Mouse (Mus musculus) MEL (cell line): ENCODE measurements around the gene Pde8a. TPM values are rescaled to one million over a fixed set of nuclear protein-coding genes. Genes with fewer than 3 reads are reported as not detected.

Source experiments
- DNase-seq: peaks from one replicate; pipeline ENCODE4 v3.0.0; 2011; ENCODE audit warnings: low read depth, low spot score
- H3K27ac ChIP-seq: 2 replicates; pipeline ENCODE4 v1.5.1; 2012; ENCODE audit warnings: low read depth, mild to moderate bottlenecking, control low read depth, low read length, moderate library complexity; ENCODE audit not compliant: control insufficient read depth
- H3K27me3 ChIP-seq, 2 experiments: fragments of 150-350 bp in 1 of 2; sonication (generic) in 1 of 2; 2 replicates each; pipeline ENCODE4 v1.6.1; 2012; ENCODE audit warnings: low read length in 2 of 2, mild to moderate bottlenecking in 2 of 2, improper control_type of control experiment in 1 of 2, moderate library complexity in 1 of 2; ENCODE audit not compliant: insufficient read depth in 2 of 2, control insufficient read depth in 1 of 2
- H3K36me3 ChIP-seq, 2 experiments: 2 replicates each; pipeline ENCODE4 v1.6.1; 2012 to 2014; ENCODE audit warnings: low read length in 2 of 2, improper control_type of control experiment in 1 of 2, inconsistent platforms in 1 of 2, mild to moderate bottlenecking in 1 of 2; ENCODE audit not compliant: insufficient read depth in 2 of 2, control insufficient read depth in 1 of 2
- H3K4me1 ChIP-seq, 2 experiments: fragments of 150-350 bp in 1 of 2; sonication (generic) in 1 of 2; 2 replicates each; pipeline ENCODE4 v1.6.1; 2012; ENCODE audit warnings: low read length in 2 of 2, improper control_type of control experiment in 1 of 2, mild to moderate bottlenecking in 1 of 2; ENCODE audit not compliant: insufficient read depth in 2 of 2, control insufficient read depth in 1 of 2
- H3K4me3 ChIP-seq, 2 experiments: fragments of 150-350 bp in 1 of 2; sonication (generic) in 1 of 2; 2 replicates each; pipeline ENCODE4 v1.5.1; 2012; ENCODE audit warnings: low read depth in 2 of 2, low read length in 2 of 2, mild to moderate bottlenecking in 2 of 2, moderate library complexity in 2 of 2, control low read depth in 1 of 2, improper control_type of control experiment in 1 of 2; ENCODE audit not compliant: control insufficient read depth in 1 of 2, insufficient read depth in 1 of 2
- H3K79me2 ChIP-seq: 2 replicates; pipeline ENCODE4 v1.6.1; 2012; ENCODE audit warnings: mild to moderate bottlenecking, low read length, moderate library complexity; ENCODE audit not compliant: control insufficient read depth, poor library complexity, insufficient read depth
- H3K9ac ChIP-seq: 2 replicates; pipeline ENCODE4 v1.6.1; 2012; ENCODE audit warnings: low read depth, mild to moderate bottlenecking, control low read depth, low read length, moderate library complexity; ENCODE audit not compliant: control insufficient read depth, poor library complexity, severe bottlenecking
- H3K9me3 ChIP-seq: fragments of 150-350 bp; sonication (generic); replicated peaks from 2 replicates; pipeline ENCODE4 v1.6.1; 2012; ENCODE audit warnings: mild to moderate bottlenecking, low read length, improper control_type of control experiment, moderate library complexity; ENCODE audit not compliant: insufficient read depth
- BHLHE40 ChIP-seq: IDR thresholded peaks from 2 replicates; pipeline ENCODE4 v1.6.1; 2012; ENCODE audit warnings: low read depth, mild to moderate bottlenecking, inconsistent platforms, low read length, improper control_type of control experiment, borderline replicate concordance
- CHD2 ChIP-seq: IDR thresholded peaks from 2 replicates; pipeline ENCODE4 v1.6.1; 2011; ENCODE audit warnings: low read length, improper control_type of control experiment
- CTCF ChIP-seq, 3 experiments: IDR thresholded peaks in 2 of 3; conservative IDR thresholded peaks in 1 of 3; 2 replicates each; pipeline ENCODE4 v1.5.1; 2011 to 2012; ENCODE audit warnings: low read length in 3 of 3, low read depth in 2 of 3, mild to moderate bottlenecking in 2 of 3, improper control_type of control experiment in 1 of 3, inconsistent platforms in 1 of 3, mixed read lengths in 1 of 3, moderate library complexity in 1 of 3; ENCODE audit not compliant: control insufficient read depth in 1 of 3, insufficient read depth in 1 of 3, poor library complexity in 1 of 3, severe bottlenecking in 1 of 3
- ETS1 ChIP-seq: IDR thresholded peaks from 2 replicates; pipeline ENCODE4 v1.6.1; 2012; ENCODE audit warnings: low read depth, mild to moderate bottlenecking, inconsistent platforms, low read length, improper control_type of control experiment, moderate library complexity
- GABPA ChIP-seq: IDR thresholded peaks from 2 replicates; pipeline ENCODE4 v1.6.1; 2012; ENCODE audit warnings: low read depth, mild to moderate bottlenecking, inconsistent platforms, low read length, improper control_type of control experiment, moderate library complexity
- MAFK ChIP-seq: IDR thresholded peaks from 2 replicates; pipeline ENCODE4 v1.6.1; 2011; ENCODE audit warnings: low read depth, mild to moderate bottlenecking, low read length, improper control_type of control experiment, borderline replicate concordance
- MAX ChIP-seq: IDR thresholded peaks from 2 replicates; pipeline ENCODE4 v1.6.1; 2011; ENCODE audit warnings: low read length, improper control_type of control experiment
- MYB ChIP-seq: IDR thresholded peaks from 2 replicates; pipeline ENCODE4 v1.6.1; 2011; ENCODE audit warnings: mild to moderate bottlenecking, low read depth, low read length, improper control_type of control experiment
- MYC ChIP-seq: IDR thresholded peaks from 2 replicates; pipeline ENCODE4 v1.6.1; 2011; ENCODE audit warnings: low read depth, mild to moderate bottlenecking, low read length, improper control_type of control experiment, moderate library complexity
- NELFE ChIP-seq: IDR thresholded peaks from 2 replicates; pipeline ENCODE4 v1.6.1; 2011; ENCODE audit warnings: low read depth, low read length, improper control_type of control experiment
- NRF1 ChIP-seq: IDR thresholded peaks from 2 replicates; pipeline ENCODE4 v1.6.1; 2014; ENCODE audit warnings: low read depth, mild to moderate bottlenecking, inconsistent platforms, low read length, improper control_type of control experiment, moderate library complexity; ENCODE audit not compliant: poor library complexity, insufficient read depth, severe bottlenecking
- POLR2A ChIP-seq, 2 experiments: IDR thresholded peaks; 2 replicates each; pipeline ENCODE4 v1.6.1; 2011 to 2012; ENCODE audit warnings: low read length in 2 of 2, mild to moderate bottlenecking in 2 of 2, control low read depth in 1 of 2, improper control_type of control experiment in 1 of 2, low read depth in 1 of 2, moderate library complexity in 1 of 2; ENCODE audit not compliant: control insufficient read depth in 1 of 2, insufficient read depth in 1 of 2, poor library complexity in 1 of 2
- RAD21 ChIP-seq: IDR thresholded peaks from 2 replicates; pipeline ENCODE4 v1.6.1; 2011; ENCODE audit warnings: mild to moderate bottlenecking, low read depth, low read length, improper control_type of control experiment
- SIN3A ChIP-seq: IDR thresholded peaks from 2 replicates; pipeline ENCODE4 v1.6.1; 2012; ENCODE audit warnings: low read length, improper control_type of control experiment, inconsistent platforms
- SMC3 ChIP-seq: IDR thresholded peaks from 2 replicates; pipeline ENCODE4 v1.6.1; 2011; ENCODE audit warnings: low read depth, low read length, improper control_type of control experiment
- ZKSCAN1 ChIP-seq: IDR thresholded peaks from 2 replicates; pipeline ENCODE4 v1.6.1; 2012; ENCODE audit warnings: low read depth, mild to moderate bottlenecking, inconsistent platforms, low read length, improper control_type of control experiment, moderate library complexity
- ZNF384 ChIP-seq: IDR thresholded peaks from 2 replicates; pipeline ENCODE4 v1.6.1; 2012; ENCODE audit warnings: low read depth, mild to moderate bottlenecking, inconsistent platforms, low read length, improper control_type of control experiment
- polyA plus RNA-seq, 2 experiments: library from polyadenylated mRNA; stranded (reverse) in 1 of 2; unstranded in 1 of 2; fragments of >175 nt in 1 of 2; fragments of >200 nt in 1 of 2; gene quantifications; 2 replicates each; pipeline versions ENCODE4 v1.2.1 to v1.2.4; 2012; ENCODE audit warnings: low replicate concordance in 2 of 2, low read depth in 1 of 2; ENCODE audit not compliant: insufficient read length in 2 of 2, insufficient read depth in 1 of 2, missing spikeins in 1 of 2
- total RNA-seq: library from RNA; depleted of rRNA; stranded (reverse); fragments of 300-350 nt; gene quantifications from 2 replicates; pipeline ENCODE4 v1.2.3, GENCODE M21; 2012

Gene Pde8a
- total and polyA plus RNA-seq, 3 experiments: 0.11 TPM; not detected in 2

DNA sequence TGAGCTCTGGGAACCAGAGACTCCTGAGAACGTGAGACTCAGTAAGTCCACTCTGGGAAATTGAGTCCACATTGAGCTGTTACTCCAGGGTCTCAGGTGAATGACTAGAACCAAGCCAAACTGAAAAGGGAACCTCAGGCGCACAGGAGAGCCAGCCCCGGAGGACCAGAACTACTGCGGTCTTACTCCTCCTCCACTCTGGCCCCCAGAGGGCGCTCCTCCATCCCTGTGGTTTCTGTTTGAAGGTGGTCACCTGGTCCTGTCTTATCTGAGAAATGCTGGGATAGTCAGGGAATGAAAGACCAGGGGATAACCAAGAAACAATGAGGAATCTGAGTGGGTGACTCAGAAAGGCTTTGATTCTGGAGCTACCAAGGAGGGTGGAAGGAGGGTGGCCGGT lies 4.5 kb upstream of the Pde8a start:
- H3K27me3 ChIP-seq: no peaks in the 10 kb centered on the region; a peak in 1 of 4 replicates
- H3K36me3 ChIP-seq: no peaks in the 10 kb centered on the region
- TF ChIP-seq SMC3 (peak; percentile 44), RAD21 (peak; percentile 6), CTCF (IDR thresholded peaks at IDR 0.05 in 2 of 3, conservative IDR thresholded peaks at IDR 0.05 in 1 of 3; ENCODE audit: control insufficient read depth in 1 of 3, insufficient read depth in 1 of 3, low read depth in 2 of 3, low read length in 3 of 3, poor library complexity in 1 of 3, severe bottlenecking in 1 of 3) (peak; percentile 55 to 71 (median 56)), MYB (no peak)
- H3K9ac ChIP-seq: no peak overlapping the region
- DNase-seq: no peak
- H3K4me1 ChIP-seq: no peaks in the 10 kb centered on the region
- H3K4me3 ChIP-seq: no peak overlapping the region
- no peak overlapping the region for H3K27ac ChIP-seq
- H3K9me3 ChIP-seq: no peaks in the 10 kb centered on the region
- H3K79me2 ChIP-seq: no peaks in the 10 kb centered on the region

DNA sequence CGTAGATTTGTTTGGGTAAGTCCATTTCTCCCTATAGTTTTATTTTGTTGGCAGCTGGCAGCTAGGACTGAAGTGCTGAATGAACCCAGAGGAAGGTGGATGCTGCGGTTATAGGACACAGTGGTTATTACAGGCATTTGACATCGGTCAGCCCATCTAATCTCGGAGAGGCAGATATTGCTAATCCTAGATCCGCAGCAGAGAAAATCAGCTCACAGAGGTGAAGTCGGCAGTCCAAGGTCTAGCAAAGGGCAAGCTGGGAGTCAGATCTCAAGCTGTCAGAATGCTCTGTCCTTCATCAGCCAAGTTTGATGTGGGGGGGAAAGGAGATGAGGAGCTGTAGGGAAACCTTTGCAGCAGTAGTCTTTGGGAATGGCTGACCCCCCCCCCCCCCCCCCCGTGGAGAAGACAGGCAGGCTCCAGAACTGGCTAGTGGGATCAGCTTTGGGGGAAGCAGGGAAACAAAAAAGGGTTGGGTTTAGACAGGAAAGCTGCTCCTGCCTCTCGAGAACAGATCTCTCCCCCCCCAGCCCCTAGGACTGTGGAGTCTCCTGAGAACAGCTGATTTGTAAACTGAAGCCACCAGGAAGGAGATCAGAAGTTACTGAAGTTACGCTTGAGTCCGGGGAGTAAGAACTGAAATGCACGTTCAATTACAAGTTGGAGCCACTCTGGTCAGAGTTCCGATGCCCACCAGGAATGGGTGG lies 3.3 kb upstream of the Pde8a start:
- Histone ChIP-seq H3K27me3 (no peaks in the 10 kb centered on the region; a peak in 1 of 4 replicates), H3K36me3 (no peaks in the 10 kb centered on the region), H3K9ac (no peak overlapping the region), H3K9me3 (no peaks in the 10 kb centered on the region), H3K79me2 (no peaks in the 10 kb centered on the region), H3K4me3 (no peak overlapping the region), H3K4me1 (no peaks in the 10 kb centered on the region), H3K27ac (no peak overlapping the region)
- no peak for TF ChIP-seq NELFE
- DNase-seq: no peak

DNA sequence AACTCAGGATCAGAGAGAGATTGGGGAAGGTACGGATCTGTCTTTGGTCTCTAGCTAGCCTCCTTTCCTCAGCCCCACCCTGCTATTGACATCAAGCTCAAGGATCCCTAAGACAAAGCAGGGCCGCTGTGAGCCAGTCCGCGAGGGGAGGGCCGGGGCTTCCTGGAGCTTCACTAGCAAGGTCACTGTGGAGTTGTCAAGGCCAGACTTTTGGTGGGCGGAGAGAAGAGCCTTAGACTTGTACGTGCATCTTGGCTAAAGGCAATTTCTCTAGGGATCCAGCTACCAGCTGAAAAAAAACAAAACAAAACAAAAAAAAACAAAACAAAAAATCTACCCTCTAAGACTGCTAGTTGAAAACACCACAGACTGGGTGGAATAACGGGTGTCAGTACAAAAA lies 1.6 kb upstream of the Pde8a start:
- Histone ChIP-seq H3K9me3 (no peaks in the 10 kb centered on the region), H3K4me1 (no peaks in the 10 kb centered on the region), H3K79me2 (no peaks in the 10 kb centered on the region), H3K9ac (no peak overlapping the region), H3K27me3 (peaks cover 0 to 3% of the 10 kb centered on the region in 2 experiments; a peak in 2 of 4 replicates), H3K4me3 (no peak overlapping the region), H3K36me3 (no peaks in the 10 kb centered on the region), H3K27ac (no peak overlapping the region)
- TF ChIP-seq RAD21: no peak
- TF ChIP-seq NRF1: no peak
- TF ChIP-seq ZNF384: no peak
- TF ChIP-seq MAFK: no peak
- TF ChIP-seq MYC: no peak
- no peak for TF ChIP-seq MAX
- TF ChIP-seq ETS1: no peak
- TF ChIP-seq POLR2A (IDR thresholded peaks at IDR 0.05; ENCODE audit: control insufficient read depth in 1 of 2, insufficient read depth in 1 of 2, low read depth in 1 of 2, low read length in 2 of 2, poor library complexity in 1 of 2): no peak
- TF ChIP-seq GABPA: no peak
- TF ChIP-seq SIN3A: no peak
- TF ChIP-seq ZKSCAN1: no peak
- no peak for TF ChIP-seq BHLHE40
- TF ChIP-seq CHD2: no peak
- no peak for DNase-seq
